Mouse (Mus musculus): ENCODE measurements around the gene Trim12c. TPM values are rescaled to one million over a fixed set of nuclear protein-coding genes. Genes with fewer than 3 reads are reported as not detected.

Gene Trim12c
- 3.1 and 3.6 TPM in 2 replicates for polyA plus RNA-seq (2015; fragmentation: Nextera tagmentation; extraction: Ambion mirVana)

- peak within 1 kb of the TSS; percentile 55 for H3K4me3 ChIP-seq (ENCODE audit: low read depth, low read length)
- no peaks in the 10 kb centered on the region for H3K36me3 ChIP-seq (ENCODE audit: insufficient read depth, low read length)
- 2% methylated on average over 14 of the region's 14 CpGs for WGBS
- peak within 1 kb of the TSS; percentile 58 for H3K4me2 ChIP-seq (replicated peaks; ENCODE audit: low read depth, low read length)
- H3K27me3 ChIP-seq (replicated peaks; ENCODE audit: insufficient read depth, low read length): no peaks in the 10 kb centered on the region
- DNase-seq (ENCODE audit: low spot score) (peak; percentile 97), ATAC-seq (peak; percentile 100)
- H3K4me1 ChIP-seq (ENCODE audit: insufficient read depth, low read depth, low read length): peaks cover 2% of the 10 kb centered on the region; the same call in 1 of the 2 replicates
- H3K9ac ChIP-seq (replicated peaks; ENCODE audit: low read depth): peak within 1 kb of the TSS; percentile 48
- no peaks in the 10 kb centered on the region for H3K9me3 ChIP-seq (ENCODE audit: low read length)
- TF ChIP-seq EP300 (IDR thresholded peaks at IDR 0.05) (peak; percentile 70), CTCF (IDR thresholded peaks at IDR 0.05) (no peak)
- peak within 1 kb of the TSS; percentile 76; the same call in 1 of the 2 replicates for H3K27ac ChIP-seq (ENCODE audit: low read length)
These were observed at the start of gene Trim12c for GRCm38 (mm10) chr7:104352717-104353599. Gene Trim12c, minus strand, starts transcription at chr7:104353362.

- Histone ChIP-seq H3K4me3 (ENCODE audit: low read depth, low read length) (no peak overlapping the region), H3K4me2 (replicated peaks; ENCODE audit: low read depth, low read length) (no peak overlapping the region), H3K9ac (replicated peaks; ENCODE audit: low read depth) (no peak overlapping the region), H3K4me1 (ENCODE audit: insufficient read depth, low read depth, low read length) (no peaks in the 10 kb centered on the region), H3K36me3 (ENCODE audit: insufficient read depth, low read length) (no peaks in the 10 kb centered on the region), H3K9me3 (ENCODE audit: low read length) (no peaks in the 10 kb centered on the region), H3K27ac (ENCODE audit: low read length) (no peak overlapping the region), H3K27me3 (replicated peaks; ENCODE audit: insufficient read depth, low read length) (no peaks in the 10 kb centered on the region)
- DNase-seq (ENCODE audit: low spot score) (peak; percentile 5), ATAC-seq (peak; percentile 37; the same call in 1 of the 2 replicates)
- TF ChIP-seq EP300 (IDR thresholded peaks at IDR 0.05) (no peak), CTCF (IDR thresholded peaks at IDR 0.05) (no peak)
These were observed 48.0 kb upstream of the Trim12c start for GRCm38 (mm10) chr7:104401140-104401539.

- H3K9me3 ChIP-seq (ENCODE audit: low read length): no peaks in the 10 kb centered on the region
- no peaks in the 10 kb centered on the region for H3K4me1 ChIP-seq (ENCODE audit: insufficient read depth, low read depth, low read length)
- H3K4me3 ChIP-seq (ENCODE audit: low read depth, low read length): no peak within 1 kb of the TSS
- H3K27ac ChIP-seq (ENCODE audit: low read length): no peak within 1 kb of the TSS
- no peaks in the 10 kb centered on the region for H3K36me3 ChIP-seq (ENCODE audit: insufficient read depth, low read length)
- H3K4me2 ChIP-seq (replicated peaks; ENCODE audit: low read depth, low read length): no peak within 1 kb of the TSS
- ATAC-seq: no peak
- TF ChIP-seq EP300 (IDR thresholded peaks at IDR 0.05) (no peak), CTCF (IDR thresholded peaks at IDR 0.05) (no peak)
- H3K27me3 ChIP-seq (replicated peaks; ENCODE audit: insufficient read depth, low read length): no peaks in the 10 kb centered on the region
- no peak within 1 kb of the TSS for H3K9ac ChIP-seq (replicated peaks; ENCODE audit: low read depth)
- DNase-seq (ENCODE audit: low spot score): no peak
- 72% methylated on average over 1 of the region's 1 CpGs for WGBS
These were observed 47.5 kb upstream of the Trim12c start, which contains the start of gene Trim30c for GRCm38 (mm10) chr7:104400698-104401097. Gene Trim30c, minus strand, starts transcription at chr7:104400837.

GRCm38 (mm10) chr7:104398492-104398891 lies 45.3 kb upstream of the Trim12c start:
- H3K36me3 ChIP-seq (ENCODE audit: insufficient read depth, low read length): no peaks in the 10 kb centered on the region
- no peaks in the 10 kb centered on the region for H3K9me3 ChIP-seq (ENCODE audit: low read length)
- DNase-seq (ENCODE audit: low spot score): no peak
- H3K4me1 ChIP-seq (ENCODE audit: insufficient read depth, low read depth, low read length): no peaks in the 10 kb centered on the region
- H3K27me3 ChIP-seq (replicated peaks; ENCODE audit: insufficient read depth, low read length): no peaks in the 10 kb centered on the region
- no peak overlapping the region for H3K4me2 ChIP-seq (replicated peaks; ENCODE audit: low read depth, low read length)
- no peak overlapping the region for H3K4me3 ChIP-seq (ENCODE audit: low read depth, low read length)
- H3K9ac ChIP-seq (replicated peaks; ENCODE audit: low read depth): no peak overlapping the region
- ATAC-seq: no peak
- TF ChIP-seq CTCF (IDR thresholded peaks at IDR 0.05) (no peak), EP300 (IDR thresholded peaks at IDR 0.05) (no peak)
- H3K27ac ChIP-seq (ENCODE audit: low read length): no peak overlapping the region
- WGBS: 73% methylated on average over 1 of the region's 1 CpGs

GRCm38 (mm10) chr7:104369736-104370414 lies 16.7 kb upstream of the Trim12c start, which contains the start of gene Trim30b:
Gene Trim30b, minus strand, starts transcription at chr7:104369884.
- Histone ChIP-seq H3K9me3 (ENCODE audit: low read length) (no peaks in the 10 kb centered on the region), H3K27me3 (replicated peaks; ENCODE audit: insufficient read depth, low read length) (no peaks in the 10 kb centered on the region), H3K36me3 (ENCODE audit: insufficient read depth, low read length) (no peaks in the 10 kb centered on the region), H3K9ac (replicated peaks; ENCODE audit: low read depth) (no peak within 1 kb of the TSS), H3K4me1 (ENCODE audit: insufficient read depth, low read depth, low read length) (no peaks in the 10 kb centered on the region), H3K4me3 (ENCODE audit: low read depth, low read length) (no peak within 1 kb of the TSS), H3K27ac (ENCODE audit: low read length) (no peak within 1 kb of the TSS), H3K4me2 (replicated peaks; ENCODE audit: low read depth, low read length) (no peak within 1 kb of the TSS)
- TF ChIP-seq EP300 (IDR thresholded peaks at IDR 0.05): 0 out of 2 replicates have a peak, but pooled peaks have one; percentile 24
- TF ChIP-seq CTCF (IDR thresholded peaks at IDR 0.05): peak; percentile 44
- peak; percentile 51 for DNase-seq (ENCODE audit: low spot score)
- peak; percentile 85 for ATAC-seq
- 64% methylated on average over 1 of the region's 1 CpGs for WGBS

- no peak for TF ChIP-seq EP300 (IDR thresholded peaks at IDR 0.05)
- no peak for TF ChIP-seq CTCF (IDR thresholded peaks at IDR 0.05)
- ATAC-seq: no peak
- DNase-seq (ENCODE audit: low spot score): peak; percentile 5
- H3K4me1 ChIP-seq (ENCODE audit: insufficient read depth, low read depth, low read length): no peaks in the 10 kb centered on the region
- no peak overlapping the region for H3K9ac ChIP-seq (replicated peaks; ENCODE audit: low read depth)
- no peak overlapping the region for H3K4me3 ChIP-seq (ENCODE audit: low read depth, low read length)
- H3K36me3 ChIP-seq (ENCODE audit: insufficient read depth, low read length): no peaks in the 10 kb centered on the region
- H3K4me2 ChIP-seq (replicated peaks; ENCODE audit: low read depth, low read length): no peak overlapping the region
- H3K27ac ChIP-seq (ENCODE audit: low read length): no peak overlapping the region
- H3K9me3 ChIP-seq (ENCODE audit: low read length): no peaks in the 10 kb centered on the region
- H3K27me3 ChIP-seq (replicated peaks; ENCODE audit: insufficient read depth, low read length): no peaks in the 10 kb centered on the region
These were observed 13.2 kb upstream of the Trim12c start for GRCm38 (mm10) chr7:104366339-104366738.

Measured in lung, postnatal 0 days (tissue).